8 mouse cellular contexts compared by ENCODE assay signal in genomic region chr12:3366190-3366956, GRCm38 (mm10). TPM values are rescaled to one million over a fixed set of nuclear protein-coding genes. Genes with fewer than 3 reads are reported as not detected.
A peak's percentile ranks its signal among the peaks of the same experiment; 100 is the strongest.
DNase-seq lines count a peak whose midpoint lies in the region; ATAC-seq and TF ChIP-seq lines count a peak whose summit lies in the region.

No protein-coding gene starts in this region.

- TF ChIP-seq CTCF in forebrain, postnatal 0 days (IDR thresholded peaks at IDR 0.05; ENCODE audit: low read depth), result no peak
- no peak for TF ChIP-seq CTCF in liver, postnatal 0 days (IDR thresholded peaks at IDR 0.05; ENCODE audit: low read depth)

- H3K9ac ChIP-seq in heart, embryonic 13.5 days, result peak overlapping the region; percentile 88
- H3K9ac ChIP-seq in forebrain, postnatal 0 days, result peak overlapping the region; percentile 98
- no peak overlapping the region for H3K9ac ChIP-seq in liver, postnatal 0 days (replicated peaks)

- H3K4me3 ChIP-seq in heart, embryonic 13.5 days, result peak overlapping the region; percentile 88
- peak overlapping the region; percentile 88 for H3K4me3 ChIP-seq in forebrain, postnatal 0 days (ENCODE audit: low read depth, low read length)
- no peak overlapping the region for H3K4me3 ChIP-seq in liver, postnatal 0 days (ENCODE audit: low read depth, low read length)

- no peaks in the 10 kb centered on the region for H3K9me3 ChIP-seq in heart, embryonic 13.5 days
- H3K9me3 ChIP-seq in forebrain, postnatal 0 days (ENCODE audit: low read length), result no peaks in the 10 kb centered on the region
- H3K9me3 ChIP-seq in liver, postnatal 0 days (ENCODE audit: low read length), result no peaks in the 10 kb centered on the region

- WGBS in heart, embryonic 13.5 days, result 63% methylated on average over 22 of the region's 22 CpGs
- 63% methylated on average over 22 of the region's 22 CpGs for WGBS in forebrain, postnatal 0 days
- WGBS in liver, postnatal 0 days (ENCODE audit: insufficient replicate concordance), result 65% methylated on average over 22 of the region's 22 CpGs

- TF ChIP-seq EP300 in liver, postnatal 0 days (IDR thresholded peaks at IDR 0.05; ENCODE audit: low read depth), result no peak

- peaks cover 10% of the 10 kb centered on the region; the same call in 1 of the 2 replicates for H3K27me3 ChIP-seq in heart, embryonic 13.5 days (replicated peaks)
- no peaks in the 10 kb centered on the region for H3K27me3 ChIP-seq in forebrain, postnatal 0 days (ENCODE audit: insufficient read depth, low read length)
- H3K27me3 ChIP-seq in liver, postnatal 0 days (ENCODE audit: insufficient read depth, low read length), result peaks cover 5% of the 10 kb centered on the region; the same call in 1 of the 2 replicates

- H3K27ac ChIP-seq in heart, embryonic 13.5 days (replicated peaks), result no peak overlapping the region
- peak overlapping the region; percentile 99; the same call in 1 of the 2 replicates for H3K27ac ChIP-seq in forebrain, postnatal 0 days (ENCODE audit: low read depth, low read length)
- no peak overlapping the region for H3K27ac ChIP-seq in liver, postnatal 0 days (ENCODE audit: low read depth)

- no peak for DNase-seq in heart, adult 11 months
- peak; percentile 36 for DNase-seq in brain, adult 2 months (ENCODE audit: low read depth, low spot score)
- DNase-seq in forebrain, postnatal 0 days, result peak; percentile 31
- DNase-seq in liver, postnatal 0 days, result no peak
- DNase-seq in right cerebral cortex, postnatal 36 days (ENCODE audit: low spot score in 2 of 2), result no peak
- no peak for DNase-seq in adrenal gland, adult (ENCODE audit: inconsistent age in 2 of 2, low spot score in 1 of 2)
- no peak for DNase-seq in embryo, embryonic 9.5 days (ENCODE audit: extremely low spot score)

- peaks cover 12% of the 10 kb centered on the region for H3K36me3 ChIP-seq in heart, embryonic 13.5 days
- H3K36me3 ChIP-seq in forebrain, postnatal 0 days (ENCODE audit: insufficient read depth), result peaks cover 15% of the 10 kb centered on the region
- H3K36me3 ChIP-seq in liver, postnatal 0 days (replicated peaks; ENCODE audit: insufficient read depth, low read length), result no peaks in the 10 kb centered on the region

- no peak for ATAC-seq in heart, embryonic 13.5 days (ENCODE audit: extremely low read depth, insufficient number of reproducible peaks, low FRiP score, low TSS enrichment)
- ATAC-seq in forebrain, postnatal 0 days, result no peak
- ATAC-seq in liver, postnatal 0 days, result no peak

- peak overlapping the region; percentile 95 for H3K4me2 ChIP-seq in heart, embryonic 13.5 days
- peak overlapping the region; percentile 88 for H3K4me2 ChIP-seq in forebrain, postnatal 0 days (ENCODE audit: low read depth)
- peak overlapping the region; percentile 91 for H3K4me2 ChIP-seq in liver, postnatal 0 days (ENCODE audit: low read depth, low read length)

- peaks cover 42% of the 10 kb centered on the region for H3K4me1 ChIP-seq in heart, embryonic 13.5 days
- H3K4me1 ChIP-seq in forebrain, postnatal 0 days (ENCODE audit: insufficient read depth), result peaks cover 36% of the 10 kb centered on the region
- H3K4me1 ChIP-seq in liver, postnatal 0 days (ENCODE audit: insufficient read depth), result peaks cover 8% of the 10 kb centered on the region

RNA-seq across cellular contexts. Expression of gene Kif3c, which starts 1.4 kb away (rescaled TPM):
- polyA plus RNA-seq in heart, embryonic 13.5 days (2015; fragmentation: Nextera tagmentation; extraction: Ambion mirVana), result 5.4 and 5.6 TPM in 2 replicates
- total RNA-seq in forebrain, postnatal 0 days (2014; rRNA removed), result 154 and 160 TPM in 2 replicates
- 71.5 and 84.5 TPM in 2 replicates for polyA plus RNA-seq in forebrain, postnatal 0 days (2015; fragmentation: Nextera tagmentation; extraction: Ambion mirVana)
- 0.46 and 0.52 TPM in 2 replicates for polyA plus RNA-seq in liver, postnatal 0 days (2015; fragmentation: Nextera tagmentation; extraction: Ambion mirVana)

RNA-seq across cellular contexts. Expression of gene Rab10, which starts 56.6 kb away (rescaled TPM):
- 59.8 and 60.8 TPM in 2 replicates for polyA plus RNA-seq in heart, embryonic 13.5 days (2015; fragmentation: Nextera tagmentation; extraction: Ambion mirVana)
- total RNA-seq in forebrain, postnatal 0 days (2014; rRNA removed), result 204 and 237 TPM in 2 replicates
- polyA plus RNA-seq in forebrain, postnatal 0 days (2015; fragmentation: Nextera tagmentation; extraction: Ambion mirVana), result 130 and 151 TPM in 2 replicates
- 31.6 and 34.6 TPM in 2 replicates for polyA plus RNA-seq in liver, postnatal 0 days (2015; fragmentation: Nextera tagmentation; extraction: Ambion mirVana)

Comparison
In these comparisons a context has a peak if more than half of its experiments do, and no peak if none do; other contexts are left out.
1. DNase-seq: peak in brain, adult 2 months (single experiment) and forebrain, postnatal 0 days (single experiment); none in heart, adult 11 months (single experiment), liver, postnatal 0 days (single experiment), right cerebral cortex, postnatal 36 days (0 of 2), adrenal gland, adult (0 of 2) and embryo, embryonic 9.5 days (single experiment).
2. RNA of gene Kif3c, which starts 1.4 kb away (polyA plus RNA-seq): 71.5 to 84.5 TPM in forebrain, postnatal 0 days; 5.4 to 5.6 TPM in heart, embryonic 13.5 days and 0.46 to 0.52 TPM in liver, postnatal 0 days; every median in the first group is over 10 times any median in the second.
3. Peak in every context shown above with its lines, with median percentiles within 50 percentile points of each other: H3K4me2 ChIP-seq.